Mouse (Mus musculus) megakaryocyte-erythroid progenitor cell, adult 5-6 weeks (primary cell): ENCODE measurements around the gene Gm7073. TPM values are rescaled to one million over a fixed set of nuclear protein-coding genes. Genes with fewer than 3 reads are reported as not detected.

Experiments used
- ATAC-seq: replicated peaks from 2 replicates; pipeline ENCODE4 v1.8.0; 2016; ENCODE audit warnings: mild to moderate bottlenecking, inconsistent platforms; ENCODE audit not compliant: severe bottlenecking, poor library complexity, low FRiP score, low TSS enrichment
- total RNA-seq, 2 experiments: library from RNA; stranded (forward) in 1 of 2; stranded (reverse) in 1 of 2; fragments of 200-1000, 215-1000 nt in 1 of 2; fragments of >200 nt in 1 of 2; fragmentation: Nextera tagmentation in 1 of 2; gene quantifications; 2 replicates each; pipeline ENCODE4 v1.2.3; 2014 to 2017

Gm7073 gene
- total RNA-seq, 2 experiments from 2014 or later: not detected

- peak; percentile 84 for ATAC-seq
Observed at GRCm38 (mm10) chrX:60386852-60387251, 152.2 kb downstream of the Gm7073 start.

Other genes starting within 250 kb of the Gm7073 start
- 24.5 and 25.7 TPM in 2 replicates for gene Atp11c, start 53.4 kb upstream of the Gm7073 start, total RNA-seq (2014; fragmentation: Nextera tagmentation)
- gene Atp11c, start 53.4 kb upstream of the Gm7073 start, total RNA-seq (2017): 38.1 and 59.3 TPM in 2 replicates